Mouse (Mus musculus): ENCODE measurements at regions not wholly inside any gene's neighbourhood (a gene's known extent, or its start where the extent isn't known, plus 50 kb on each side); places are given as distances from the start of the nearest gene placed in this dataset.

GRCm38 (mm10) chr13:107621337-107621736 is 422.9 kb upstream of the Smim15 start:
- Histone ChIP-seq H3K27ac (replicated peaks) (no peak overlapping the region), H3K27me3 (peaks cover 14% of the 10 kb centered on the region; the same call in 1 of the 2 replicates), H3K4me2 (no peak overlapping the region), H3K4me1 (replicated peaks) (peaks cover 30% of the 10 kb centered on the region), H3K36me3 (no peaks in the 10 kb centered on the region), H3K4me3 (no peak overlapping the region), H3K9ac (no peak overlapping the region), H3K9me3 (no peaks in the 10 kb centered on the region)
- 45% methylated on average over 2 of the region's 2 CpGs for WGBS
- ATAC-seq (ENCODE audit: low read depth) = no peak

DNA sequence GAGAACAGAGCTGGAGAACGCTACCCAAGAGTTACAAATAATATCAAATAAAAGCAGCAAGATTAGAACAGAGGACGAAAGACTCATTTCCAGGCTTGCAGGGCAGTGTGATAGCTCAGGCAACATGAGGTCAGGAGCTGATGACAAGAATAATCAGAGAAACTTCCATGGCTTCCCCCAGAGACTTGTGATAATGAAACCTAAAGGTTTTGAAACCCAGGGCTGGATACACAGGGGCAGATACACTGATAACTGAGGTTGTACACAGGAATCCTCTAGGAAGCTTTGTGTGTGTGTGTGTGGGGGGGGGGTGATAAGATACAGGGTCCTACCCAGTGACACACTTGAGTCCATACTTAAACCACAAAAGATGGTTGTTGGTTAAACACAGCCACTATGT is 423.4 kb upstream of the Smim15 start:
- Histone ChIP-seq H3K4me2 (no peak overlapping the region), H3K9me3 (no peaks in the 10 kb centered on the region), H3K27ac (replicated peaks) (no peak overlapping the region), H3K9ac (no peak overlapping the region), H3K36me3 (no peaks in the 10 kb centered on the region), H3K4me3 (no peak overlapping the region), H3K4me1 (replicated peaks) (peaks cover 30% of the 10 kb centered on the region), H3K27me3 (peaks cover 18% of the 10 kb centered on the region; the same call in 1 of the 2 replicates)
- no peak for ATAC-seq (ENCODE audit: low read depth)
- WGBS = 62% methylated on average over 2 of the region's 2 CpGs

- H3K4me2 ChIP-seq = no peak overlapping the region
- peaks cover 30% of the 10 kb centered on the region for H3K4me1 ChIP-seq (replicated peaks)
- no peaks in the 10 kb centered on the region for H3K36me3 ChIP-seq
- no peaks in the 10 kb centered on the region for H3K9me3 ChIP-seq
- ATAC-seq (ENCODE audit: low read depth) = no peak
- H3K9ac ChIP-seq = no peak overlapping the region
- H3K27ac ChIP-seq (replicated peaks) = no peak overlapping the region
- H3K27me3 ChIP-seq = peaks cover 24% of the 10 kb centered on the region
- 9% methylated on average over 6 of the region's 6 CpGs for WGBS
- H3K4me3 ChIP-seq = no peak overlapping the region
Measured at GRCm38 (mm10) chr13:107620210-107620609, 424.0 kb upstream of the Smim15 start.

DNA sequence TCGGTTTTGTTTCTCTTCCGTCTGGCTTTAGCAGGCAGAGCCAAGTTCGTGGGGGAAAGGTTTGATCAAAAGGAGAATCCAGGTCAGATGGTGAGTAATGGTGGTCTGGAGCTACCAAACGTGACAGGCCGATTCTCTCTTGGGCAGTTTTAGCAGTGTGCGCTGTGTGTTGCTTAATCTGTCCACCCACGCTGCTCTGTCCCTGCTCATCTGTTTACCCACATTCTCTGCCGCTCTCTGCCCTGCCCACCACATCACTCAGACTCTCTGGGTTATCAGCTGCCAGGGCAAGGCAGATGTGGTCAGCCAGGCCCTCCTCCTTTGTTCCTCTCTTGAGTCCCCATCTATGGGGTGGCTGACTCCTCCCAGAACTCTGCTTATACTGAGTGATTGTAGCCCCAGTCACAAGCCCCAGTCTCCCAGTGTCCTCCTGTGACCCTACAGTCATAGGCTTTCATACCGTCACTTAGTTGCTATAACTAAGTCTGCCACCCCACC is 424.8 kb upstream of the Smim15 start:
- H3K4me3 ChIP-seq = no peak overlapping the region
- no peaks in the 10 kb centered on the region for H3K9me3 ChIP-seq
- ATAC-seq (ENCODE audit: low read depth) = peak; percentile 25; the same call in 1 of the 2 replicates
- H3K27me3 ChIP-seq = peaks cover 32% of the 10 kb centered on the region
- WGBS = 35% methylated on average over 9 of the region's 9 CpGs
- H3K9ac ChIP-seq = peak overlapping the region; percentile 14; the same call in 1 of the 2 replicates
- no peaks in the 10 kb centered on the region for H3K36me3 ChIP-seq
- H3K4me2 ChIP-seq = no peak overlapping the region
- H3K4me1 ChIP-seq (replicated peaks) = peaks cover 30% of the 10 kb centered on the region
- H3K27ac ChIP-seq (replicated peaks) = 0 out of 2 replicates have a peak overlapping the region, but pooled peaks have one; percentile 33

- 0 out of 2 replicates have a peak overlapping the region, but pooled peaks have one; percentile 33 for H3K27ac ChIP-seq (replicated peaks)
- H3K27me3 ChIP-seq = peaks cover 35% of the 10 kb centered on the region
- peaks cover 30% of the 10 kb centered on the region for H3K4me1 ChIP-seq (replicated peaks)
- no peak for ATAC-seq (ENCODE audit: low read depth)
- H3K36me3 ChIP-seq = no peaks in the 10 kb centered on the region
- peak overlapping the region; percentile 14; the same call in 1 of the 2 replicates for H3K9ac ChIP-seq
- no peaks in the 10 kb centered on the region for H3K9me3 ChIP-seq
- WGBS = 28% methylated on average over 15 of the region's 15 CpGs
- no peak overlapping the region for H3K4me2 ChIP-seq
- no peak overlapping the region for H3K4me3 ChIP-seq
Measured at GRCm38 (mm10) chr13:107618796-107619429, 425.3 kb upstream of the Smim15 start.

DNA sequence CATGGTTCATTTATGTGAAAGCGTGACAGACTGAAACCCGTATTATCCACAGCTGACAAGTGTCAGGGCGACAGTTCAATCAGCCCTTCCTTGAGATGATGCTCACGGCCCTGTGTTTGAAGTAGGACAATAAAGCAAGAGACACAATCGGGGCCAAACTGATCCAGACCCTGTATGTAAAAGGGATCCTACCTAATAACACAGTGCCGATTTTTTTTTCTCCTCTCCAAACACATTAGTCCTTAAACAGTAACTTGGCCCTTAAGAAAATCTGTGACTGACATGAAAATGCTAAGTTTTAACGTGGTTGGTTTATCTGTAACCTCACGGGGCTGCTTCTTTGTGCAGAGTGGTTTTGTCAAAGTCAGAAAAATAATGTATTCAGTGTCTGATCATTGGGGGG is 425.9 kb upstream of the Smim15 start:
- H3K27ac ChIP-seq (replicated peaks) = no peak overlapping the region
- 0 out of 2 replicates have a peak overlapping the region, but pooled peaks have one; percentile 14 for H3K9ac ChIP-seq
- H3K36me3 ChIP-seq = no peaks in the 10 kb centered on the region
- no peak for ATAC-seq (ENCODE audit: low read depth)
- no peak overlapping the region for H3K4me3 ChIP-seq
- no peaks in the 10 kb centered on the region for H3K9me3 ChIP-seq
- peaks cover 30% of the 10 kb centered on the region for H3K4me1 ChIP-seq (replicated peaks)
- H3K27me3 ChIP-seq = peaks cover 35% of the 10 kb centered on the region
- no peak overlapping the region for H3K4me2 ChIP-seq
- 13% methylated on average over 8 of the region's 8 CpGs for whole genome bisulfite sequencing

DNA sequence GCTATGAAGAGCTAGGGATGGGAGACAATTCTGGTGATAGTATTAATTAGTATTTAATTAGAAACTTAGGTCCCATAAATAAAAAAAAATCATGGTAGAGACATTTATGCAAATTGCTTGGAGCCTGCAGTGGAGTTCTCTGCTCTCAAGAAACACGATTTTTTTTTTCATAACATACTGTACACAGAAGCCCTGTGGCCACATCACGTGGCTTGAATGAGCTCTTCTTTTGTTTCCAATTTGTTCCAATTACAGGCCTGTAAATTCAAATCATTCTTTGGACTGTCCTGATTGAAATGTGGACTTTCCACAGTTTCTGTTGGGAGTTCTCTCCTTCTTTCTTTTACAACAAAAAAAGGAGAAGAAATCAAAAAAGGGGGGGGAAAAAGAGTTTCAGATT is 426.7 kb upstream of the Smim15 start:
- peak; percentile 41; the same call in 1 of the 2 replicates for ATAC-seq (ENCODE audit: low read depth)
- WGBS = 12% methylated on average over 2 of the region's 2 CpGs
- Histone ChIP-seq H3K36me3 (no peaks in the 10 kb centered on the region), H3K27me3 (peaks cover 35% of the 10 kb centered on the region), H3K4me3 (no peak overlapping the region), H3K9ac (no peak overlapping the region), H3K9me3 (no peaks in the 10 kb centered on the region), H3K4me2 (no peak overlapping the region), H3K4me1 (replicated peaks) (peaks cover 30% of the 10 kb centered on the region), H3K27ac (replicated peaks) (no peak overlapping the region)

GRCm38 (mm10) chr13:107616775-107617174 is 427.5 kb upstream of the Smim15 start:
- H3K27ac ChIP-seq (replicated peaks) = no peak overlapping the region
- peaks cover 32% of the 10 kb centered on the region for H3K27me3 ChIP-seq
- H3K9me3 ChIP-seq = no peaks in the 10 kb centered on the region
- no peak overlapping the region for H3K4me2 ChIP-seq
- no peak overlapping the region for H3K4me3 ChIP-seq
- peaks cover 30% of the 10 kb centered on the region for H3K4me1 ChIP-seq (replicated peaks)
- no peak overlapping the region for H3K9ac ChIP-seq
- no peaks in the 10 kb centered on the region for H3K36me3 ChIP-seq
- no peak for ATAC-seq (ENCODE audit: low read depth)
- WGBS = 73% methylated on average over 4 of the region's 4 CpGs

- no peak for ATAC-seq (ENCODE audit: low read depth)
- 77% methylated on average over 3 of the region's 3 CpGs for WGBS
- no peaks in the 10 kb centered on the region for H3K9me3 ChIP-seq
Measured at GRCm38 (mm10) chr13:107608996-107609503, 435.2 kb upstream of the Smim15 start.

GRCm38 (mm10) chr13:107607294-107607693 is 437.0 kb upstream of the Smim15 start:
- Histone ChIP-seq H3K4me1 (replicated peaks) (no peaks in the 10 kb centered on the region), H3K4me2 (no peak overlapping the region), H3K27ac (replicated peaks) (no peak overlapping the region), H3K27me3 (no peaks in the 10 kb centered on the region), H3K36me3 (no peaks in the 10 kb centered on the region), H3K9ac (no peak overlapping the region), H3K4me3 (no peak overlapping the region), H3K9me3 (0 out of 2 replicates have a peak, but pooled peaks cover 7% of the 10 kb centered on the region)
- no peak for ATAC-seq (ENCODE audit: low read depth)
- WGBS = 93% methylated on average over 4 of the region's 4 CpGs

More at GRCm38 (mm10) chr13:107608996-107609503, 435.2 kb upstream of the Smim15 start:
- H3K4me2 ChIP-seq = no peak overlapping the region
- no peak overlapping the region for H3K27ac ChIP-seq (replicated peaks)
- H3K4me3 ChIP-seq = no peak overlapping the region
- no peaks in the 10 kb centered on the region; the same call in 1 of the 2 replicates for H3K27me3 ChIP-seq
- H3K4me1 ChIP-seq (replicated peaks) = no peaks in the 10 kb centered on the region
- no peaks in the 10 kb centered on the region for H3K36me3 ChIP-seq
- H3K9ac ChIP-seq = no peak overlapping the region

DNA sequence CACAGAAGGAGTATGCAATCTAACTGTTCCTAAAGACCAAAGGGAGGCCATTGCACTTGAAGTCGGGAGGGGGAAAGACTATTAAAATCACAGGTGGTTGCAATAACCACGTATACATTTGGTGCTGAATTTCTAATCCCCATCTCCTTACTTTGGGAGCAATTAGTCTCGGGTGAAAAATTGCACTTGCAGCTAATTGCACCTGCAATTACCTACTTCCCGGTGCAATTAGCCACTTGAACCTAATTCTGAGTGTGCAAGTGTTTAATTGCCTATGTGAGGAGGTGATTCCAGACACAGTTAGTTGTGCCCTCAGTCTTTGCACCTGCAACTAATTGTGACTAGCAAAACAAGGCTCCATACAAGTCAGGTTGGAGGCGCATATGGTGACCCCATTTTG is 442.1 kb upstream of the Smim15 start:
- Histone ChIP-seq H3K36me3 (no peaks in the 10 kb centered on the region), H3K4me2 (no peak overlapping the region), H3K27ac (replicated peaks) (no peak overlapping the region), H3K9me3 (0 out of 2 replicates have a peak, but pooled peaks cover 7% of the 10 kb centered on the region), H3K4me1 (replicated peaks) (peaks cover 40% of the 10 kb centered on the region), H3K4me3 (no peak overlapping the region), H3K9ac (no peak overlapping the region), H3K27me3 (no peaks in the 10 kb centered on the region)
- WGBS = 32% methylated on average over 5 of the region's 5 CpGs
- no peak for ATAC-seq (ENCODE audit: low read depth)

DNA sequence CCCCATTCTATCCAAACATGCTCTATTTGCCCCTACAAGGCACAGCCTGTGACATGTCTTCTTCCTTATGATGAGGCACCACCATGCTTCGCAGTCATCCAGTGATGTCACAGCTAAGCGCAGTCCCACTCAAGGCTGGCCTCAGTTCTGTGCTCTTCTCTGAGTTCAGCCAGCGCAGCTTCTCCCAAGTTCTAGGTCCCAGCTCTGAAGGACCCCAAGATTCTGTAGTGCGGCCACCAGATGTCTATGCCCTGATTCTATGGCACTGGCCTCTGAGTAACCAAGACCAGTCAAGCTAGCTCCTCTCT is 443.2 kb upstream of the Smim15 start:
- 89% methylated on average over 4 of the region's 4 CpGs for WGBS
- Histone ChIP-seq H3K27me3 (no peaks in the 10 kb centered on the region), H3K4me3 (no peak overlapping the region)

More for the DNA sequence above, 443.2 kb upstream of the Smim15 start:
- Histone ChIP-seq H3K4me1 (replicated peaks) (peaks cover 40% of the 10 kb centered on the region), H3K36me3 (no peaks in the 10 kb centered on the region), H3K9ac (no peak overlapping the region), H3K4me2 (peak overlapping the region; percentile 36), H3K27ac (replicated peaks) (no peak overlapping the region), H3K9me3 (0 out of 2 replicates have a peak, but pooled peaks cover 7% of the 10 kb centered on the region)
- 0 out of 2 replicates have a peak, but pooled peaks have one; percentile 4 for ATAC-seq (ENCODE audit: low read depth)
